Mouse (Mus musculus): Measurements from ENCODE around the gene Ctdspl.

Ctdspl gene

GRCm38 (mm10) chr9:118991750-118992585, 65.7 kb downstream of the Ctdspl start:
- DNase-seq = no peak

- no peak for DNase-seq
Measured at GRCm38 (mm10) chr9:118992586-118992955, 66.3 kb downstream of the Ctdspl start.

- no peak for DNase-seq
Measured at GRCm38 (mm10) chr9:118994524-118995227, 68.4 kb downstream of the Ctdspl start.

- DNase-seq = peak; percentile 57 to 77
Measured at GRCm38 (mm10) chr9:118995539-118995938, 69.3 kb downstream of the Ctdspl start.

- no peak for DNase-seq
Measured at GRCm38 (mm10) chr9:118997241-118997640, 71.0 kb downstream of the Ctdspl start.

- DNase-seq = no peak
Measured at GRCm38 (mm10) chr9:119000196-119000595, 73.9 kb downstream of the Ctdspl start.

- DNase-seq = peak; percentile 52 to 75
Measured at GRCm38 (mm10) chr9:119002267-119002666, 76.0 kb downstream of the Ctdspl start.

- DNase-seq = no peak
Measured at GRCm38 (mm10) chr9:119003990-119004702, 77.9 kb downstream of the Ctdspl start.

- DNase-seq = no peak
Measured at GRCm38 (mm10) chr9:119004703-119005076, 78.4 kb downstream of the Ctdspl start.

GRCm38 (mm10) chr9:119005303-119006029, 79.2 kb downstream of the Ctdspl start:
- peak in 1 of 2 experiments; percentile 37 for DNase-seq

- no peak for DNase-seq
Measured at GRCm38 (mm10) chr9:119007266-119007665, 81.0 kb downstream of the Ctdspl start.

- DNase-seq = no peak
Measured at GRCm38 (mm10) chr9:119008871-119009270, 82.6 kb downstream of the Ctdspl start.

- peak in 1 of 2 experiments; percentile 65 for DNase-seq
Measured at GRCm38 (mm10) chr9:119010156-119010710, 84.0 kb downstream of the Ctdspl start.

GRCm38 (mm10) chr9:119016785-119017507, 90.7 kb downstream of the Ctdspl start:
- no peak for DNase-seq

- DNase-seq = peak; percentile 62 to 81
Measured at GRCm38 (mm10) chr9:119021731-119022130, 95.5 kb downstream of the Ctdspl start.

- DNase-seq = peak; percentile 50 to 70
Measured at GRCm38 (mm10) chr9:119025263-119025662, 99.0 kb downstream of the Ctdspl start.

GRCm38 (mm10) chr9:119025832-119026331, 99.6 kb downstream of the Ctdspl start:
- peak; percentile 57 to 66 for DNase-seq

- no peak for DNase-seq
Measured at GRCm38 (mm10) chr9:119027337-119027736, 101.1 kb downstream of the Ctdspl start.

- no peak for DNase-seq
Measured at GRCm38 (mm10) chr9:119028226-119029195, 102.3 kb downstream of the Ctdspl start.

GRCm38 (mm10) chr9:119029568-119029967, 103.3 kb downstream of the Ctdspl start:
- peak; percentile 82 to 86 for DNase-seq
